Mouse (Mus musculus): Measurements from ENCODE around the gene Cpne8.
"Not testable (repeated sequence)": the region's sequence is repeated elsewhere in the genome, so short reads cannot be mapped to it uniquely, and the experiment has no call there.

The Cpne8 gene

DNA sequence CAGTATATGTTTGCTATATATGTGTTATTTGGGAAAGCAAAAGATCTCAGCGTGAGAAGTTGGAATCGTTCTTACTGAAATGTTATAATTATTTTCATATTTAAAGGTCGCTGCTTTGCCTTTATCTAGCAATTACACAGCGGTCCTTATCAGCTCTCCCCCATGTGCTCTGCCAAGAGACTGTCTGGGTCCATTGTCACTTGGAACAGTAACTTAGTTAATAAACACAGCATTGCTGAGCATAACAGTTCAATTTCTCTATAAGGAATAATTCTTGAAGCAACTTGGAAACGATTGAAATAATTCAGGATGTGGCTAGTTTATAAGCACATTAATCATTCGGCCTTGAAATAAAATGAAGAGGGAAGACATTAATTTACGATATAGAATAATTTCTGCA, 189.0 kb downstream of the Cpne8 start:
- DNase-seq (ENCODE audit: low spot score in 2 of 2): no peak

- not testable (repeated sequence) for DNase-seq (ENCODE audit: low spot score in 2 of 2)
Measured at GRCm38 (mm10) chr15:90470561-90470960, 208.7 kb downstream of the Cpne8 start.

DNA sequence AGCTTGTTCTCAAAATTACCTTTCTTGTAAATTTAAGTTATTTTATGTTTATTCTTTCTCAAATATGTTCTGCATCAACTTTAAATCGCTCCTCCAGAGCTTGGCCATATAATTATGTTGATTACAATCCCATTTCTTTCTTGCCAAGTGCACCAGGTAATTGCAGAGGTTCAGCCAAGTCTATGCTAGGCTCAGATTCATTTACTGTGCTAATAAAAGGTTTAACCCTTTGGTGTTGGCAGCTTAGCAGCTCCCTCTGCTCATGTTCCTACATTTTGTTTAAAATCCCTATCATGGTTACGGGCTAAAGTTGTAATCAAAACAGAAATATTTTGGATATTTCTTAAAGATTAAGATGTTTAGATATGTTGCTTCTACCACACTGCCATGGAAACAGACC, 216.0 kb downstream of the Cpne8 start:
- DNase-seq (ENCODE audit: low spot score in 2 of 2): no peak

DNA sequence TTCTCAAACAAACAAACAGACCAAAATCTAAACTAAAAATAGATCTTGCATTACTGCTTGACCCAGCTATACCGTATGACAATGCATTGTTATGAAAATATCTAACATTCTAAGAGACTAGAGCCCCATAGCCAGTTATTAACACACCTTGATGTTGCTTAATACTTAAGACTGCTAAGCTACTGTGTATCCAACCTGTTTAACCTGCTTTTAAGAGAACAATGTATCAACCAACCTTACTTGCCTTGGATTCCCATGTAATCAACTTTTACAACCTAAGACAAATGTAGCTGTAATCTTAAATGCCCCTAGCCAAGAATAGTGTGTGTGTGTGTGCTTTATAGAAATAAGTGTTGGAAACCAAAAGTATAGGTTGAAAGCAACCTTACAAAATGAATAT, 233.2 kb downstream of the Cpne8 start:
- no peak for DNase-seq (ENCODE audit: low spot score in 2 of 2)

Measured in left cerebral cortex, adult 9 months (tissue).